Comparison of ENCODE assay signal across 8 mouse cellular contexts in the genomic region with DNA sequence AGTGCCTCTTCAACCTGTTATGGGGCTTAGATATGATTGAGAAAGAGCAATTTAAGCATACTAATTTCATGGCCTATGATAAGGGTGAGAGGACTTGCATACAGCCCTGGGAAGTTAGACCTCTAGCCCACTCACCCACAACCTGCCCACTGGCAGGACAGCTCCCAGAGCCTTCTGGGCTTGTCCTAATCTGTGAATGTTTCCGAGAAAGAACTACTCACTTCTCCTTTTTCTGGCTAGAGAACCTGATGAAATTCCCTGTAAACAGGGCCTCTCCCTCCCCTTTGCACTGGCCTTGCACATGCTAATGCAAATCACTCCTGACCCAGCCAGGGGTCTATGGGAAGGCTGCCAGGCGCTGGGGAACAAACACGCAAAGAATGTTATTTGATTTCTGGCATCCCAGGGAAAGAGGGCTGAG.
DNase-seq lines count a peak whose midpoint lies in the region; ATAC-seq and TF ChIP-seq lines count a peak whose summit lies in the region.

No protein-coding gene starts in this region.

- H3K27me3 ChIP-seq in heart, embryonic 14.5 days (ENCODE audit: control insufficient read depth, insufficient read depth, low read length) = no peaks in the 10 kb centered on the region
- no peaks in the 10 kb centered on the region for H3K27me3 ChIP-seq in midbrain, embryonic 12.5 days

- H3K36me3 ChIP-seq in heart, embryonic 14.5 days (ENCODE audit: control insufficient read depth, insufficient read depth, low read length) = no peaks in the 10 kb centered on the region
- no peaks in the 10 kb centered on the region for H3K36me3 ChIP-seq in midbrain, embryonic 12.5 days

- H3K4me1 ChIP-seq in heart, embryonic 14.5 days (ENCODE audit: control insufficient read depth in 2 of 2, insufficient read depth in 2 of 2, low read length in 2 of 2) = peaks cover 4 to 17% of the 10 kb centered on the region in 2 experiments; a peak in 3 of 4 replicates
- peaks cover 5% of the 10 kb centered on the region for H3K4me1 ChIP-seq in midbrain, embryonic 12.5 days

- peak; percentile 79; the same call in 1 of the 2 replicates for ATAC-seq in heart, embryonic 14.5 days (ENCODE audit: insufficient number of reproducible peaks, insufficient read depth, low FRiP score, low read depth)
- ATAC-seq in midbrain, embryonic 12.5 days (ENCODE audit: low FRiP score, low read depth) = peak; percentile 89

- no peak overlapping the region for H3K27ac ChIP-seq in gastrocnemius, adult 2 months
- H3K27ac ChIP-seq in heart, embryonic 14.5 days (replicated peaks in 1 of 2; ENCODE audit: control insufficient read depth in 1 of 2, insufficient read depth in 1 of 2, low read depth in 2 of 2, low read length in 2 of 2) = peak overlapping the region; percentile 57 to 78
- H3K27ac ChIP-seq in midbrain, embryonic 12.5 days (replicated peaks) = 0 out of 2 replicates have a peak overlapping the region, but pooled peaks have one; percentile 32

- 0% methylated on average over 3 of the region's 3 CpGs for WGBS in heart, embryonic 14.5 days
- WGBS in midbrain, embryonic 12.5 days = 0% methylated on average over 3 of the region's 3 CpGs

- DNase-seq in gastrocnemius, adult 2 months = peak; percentile 17
- DNase-seq in gastrocnemius, adult 18-20 months (ENCODE audit: low spot score) = no peak
- DNase-seq in adrenal gland, postnatal 25 days = peak; percentile 9
- DNase-seq in kidney, postnatal 14 days = peak; percentile 91
- DNase-seq in cerebellum, adult 18-20 months = no peak
- no peak for DNase-seq in right cerebral cortex, postnatal 36 days (ENCODE audit: low spot score in 2 of 2)

- no peak overlapping the region for H3K4me2 ChIP-seq in heart, embryonic 14.5 days (ENCODE audit: low read length)
- no peak overlapping the region for H3K4me2 ChIP-seq in midbrain, embryonic 12.5 days (replicated peaks)

- H3K9me3 ChIP-seq in heart, embryonic 14.5 days (ENCODE audit: control insufficient read depth, low read length) = no peaks in the 10 kb centered on the region
- H3K9me3 ChIP-seq in midbrain, embryonic 12.5 days = no peaks in the 10 kb centered on the region

- intact Hi-C loops in gastrocnemius, adult 2 months (cut with DNase I) = no loop called here

- H3K9ac ChIP-seq in heart, embryonic 14.5 days (ENCODE audit: low read length) = no peak overlapping the region
- no peak overlapping the region for H3K9ac ChIP-seq in midbrain, embryonic 12.5 days (replicated peaks)

- H3K4me3 ChIP-seq in gastrocnemius, adult 2 months = no peak overlapping the region
- H3K4me3 ChIP-seq in heart, embryonic 14.5 days (ENCODE audit: control insufficient read depth in 1 of 2, insufficient read depth in 1 of 2, low read depth in 1 of 2, low read length in 2 of 2) = no peak overlapping the region
- no peak overlapping the region for H3K4me3 ChIP-seq in midbrain, embryonic 12.5 days

- TF ChIP-seq CTCF in gastrocnemius, adult 2 months (IDR thresholded peaks at IDR 0.05) = no peak

Comparison
In these comparisons a context has a peak if more than half of its experiments do, and no peak if none do; other contexts are left out.
1. DNase-seq: peak in gastrocnemius, adult 2 months (single experiment), adrenal gland, postnatal 25 days (single experiment) and kidney, postnatal 14 days (single experiment); none in gastrocnemius, adult 18-20 months (single experiment), cerebellum, adult 18-20 months (0 of 2) and right cerebral cortex, postnatal 36 days (0 of 2).